Mouse (Mus musculus) cortical plate, adult 2 months (tissue): Measurements from ENCODE around the gene Pbx1. TPM values are rescaled to one million over a fixed set of nuclear protein-coding genes. Genes with fewer than 3 reads are reported as not detected.

Experiments
- H3K27ac ChIP-seq: fragments of 200-500 bp; 2 replicates; pipeline ENCODE4 v1.5.1; 2012; ENCODE audit warnings: low read length, control low read depth, inconsistent platforms; ENCODE audit not compliant: insufficient read depth
- H3K4me1 ChIP-seq: fragments of 200-500 bp; 2 replicates; pipeline ENCODE4 v1.6.1; 2011; ENCODE audit warnings: low read length; ENCODE audit not compliant: control insufficient read depth, insufficient read depth
- H3K4me3 ChIP-seq: fragments of 200-500 bp; 2 replicates; pipeline ENCODE4 v1.5.1; 2011; ENCODE audit warnings: mild to moderate bottlenecking, low read length, control low read depth; ENCODE audit not compliant: insufficient read depth
- CTCF ChIP-seq: fragments of 200-500 bp; IDR thresholded peaks from 2 replicates; pipeline ENCODE4 v1.5.1; 2011; ENCODE audit warnings: mild to moderate bottlenecking, control low read depth, low read length; ENCODE audit not compliant: insufficient read depth; ENCODE audit errors: extremely low read depth
- POLR2A ChIP-seq: fragments of 200-500 bp; IDR thresholded peaks from 2 replicates; pipeline ENCODE4 v1.6.1; 2011; ENCODE audit warnings: mild to moderate bottlenecking, low read length, control low read depth; ENCODE audit not compliant: insufficient read depth; ENCODE audit errors: extremely low read depth
- polyA plus RNA-seq: library from polyadenylated mRNA; depleted of rRNA; stranded (reverse); fragments of >200 nt; gene quantifications from 2 replicates; pipeline ENCODE4 v1.2.3, GENCODE M21; 2012

The Pbx1 gene
- polyA plus RNA-seq, 1 experiment: 65.5 TPM

DNA sequence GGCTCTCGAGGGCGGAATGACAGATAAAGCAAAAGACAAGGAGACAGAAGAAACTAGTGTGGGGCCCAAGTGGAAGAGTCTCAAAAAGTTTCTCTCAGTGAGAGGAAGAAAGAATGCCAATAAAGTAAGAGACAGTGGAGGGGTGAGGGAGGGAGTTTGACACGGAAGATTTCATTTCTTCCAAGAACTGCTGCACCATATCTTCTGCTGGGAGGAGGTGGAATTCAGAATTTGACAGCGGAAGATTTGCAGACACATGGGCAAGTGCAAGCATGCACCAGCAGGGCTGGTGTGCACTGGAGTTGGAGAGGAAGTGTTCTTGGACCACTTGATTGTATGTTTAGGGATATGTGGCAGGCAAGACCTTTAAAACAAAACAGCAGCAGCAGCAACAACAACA lies 163.8 kb downstream of the Pbx1 start:
- TF ChIP-seq POLR2A (no peak), CTCF (no peak)
- Histone ChIP-seq H3K4me1 (peaks cover 6% of the 10 kb centered on the region), H3K4me3 (no peak overlapping the region), H3K27ac (no peak overlapping the region)

DNA sequence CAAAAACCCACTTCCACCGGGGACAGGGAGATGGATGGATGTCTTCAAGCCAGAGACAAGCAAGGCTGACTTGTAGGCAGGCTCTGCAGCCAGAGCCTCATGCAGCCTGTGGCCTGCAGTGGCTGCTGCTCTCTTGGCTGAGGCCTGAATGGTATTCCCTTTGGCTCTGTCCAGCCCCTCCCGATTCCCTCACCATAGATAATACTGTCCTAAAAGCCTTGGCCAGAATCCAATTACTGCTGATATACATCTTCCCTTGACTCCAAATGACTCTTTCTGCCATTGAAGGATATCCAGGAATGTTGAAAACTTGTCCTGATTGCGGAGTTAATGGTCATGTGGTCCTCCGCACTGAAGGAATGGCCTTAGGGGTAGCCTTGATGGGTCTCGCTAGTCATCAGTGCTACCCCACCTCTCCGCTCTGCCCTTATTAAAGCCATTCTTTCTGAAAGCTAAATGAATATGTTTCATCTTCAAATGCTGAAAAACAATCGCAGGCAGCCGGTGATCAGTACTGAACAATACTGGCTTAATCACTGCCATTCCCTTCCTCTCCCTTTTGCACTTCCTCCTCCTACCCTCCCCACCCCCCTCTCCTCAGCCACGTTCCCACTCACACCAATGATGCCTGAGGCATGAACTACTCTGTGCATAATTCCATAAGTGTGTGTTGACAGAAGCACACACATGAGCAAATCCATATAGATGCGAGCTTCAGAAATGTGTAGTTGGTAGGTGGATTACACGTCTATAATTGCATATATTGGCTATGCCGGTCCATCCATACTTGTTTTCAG lies 166.3 kb downstream of the Pbx1 start:
- Histone ChIP-seq H3K4me1 (peaks cover 6% of the 10 kb centered on the region), H3K27ac (no peak overlapping the region), H3K4me3 (no peak overlapping the region)
- TF ChIP-seq POLR2A (no peak), CTCF (no peak)

DNA sequence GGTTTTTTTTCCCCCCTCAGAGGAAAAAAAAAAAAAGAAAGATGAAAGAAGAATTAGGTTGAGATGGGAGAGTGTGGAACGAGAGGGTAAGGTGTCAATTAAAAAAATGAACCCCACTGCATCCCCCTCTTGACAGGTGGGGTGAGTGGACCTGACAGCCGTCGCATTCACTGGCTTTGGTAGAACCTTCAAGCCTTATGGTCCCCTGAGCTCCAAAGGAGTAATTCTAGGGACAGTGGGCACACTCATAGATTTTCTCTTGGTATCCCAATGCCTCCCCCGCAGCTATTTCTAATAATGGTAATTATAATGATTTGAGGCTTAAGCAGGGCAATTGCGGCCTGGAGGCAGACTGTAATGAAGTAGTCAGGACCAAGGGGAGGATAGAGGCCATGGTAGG lies 167.0 kb downstream of the Pbx1 start:
- TF ChIP-seq POLR2A: no peak
- no peak for TF ChIP-seq CTCF
- peaks cover 6% of the 10 kb centered on the region for H3K4me1 ChIP-seq
- H3K27ac ChIP-seq: no peak overlapping the region
- H3K4me3 ChIP-seq: no peak overlapping the region

DNA sequence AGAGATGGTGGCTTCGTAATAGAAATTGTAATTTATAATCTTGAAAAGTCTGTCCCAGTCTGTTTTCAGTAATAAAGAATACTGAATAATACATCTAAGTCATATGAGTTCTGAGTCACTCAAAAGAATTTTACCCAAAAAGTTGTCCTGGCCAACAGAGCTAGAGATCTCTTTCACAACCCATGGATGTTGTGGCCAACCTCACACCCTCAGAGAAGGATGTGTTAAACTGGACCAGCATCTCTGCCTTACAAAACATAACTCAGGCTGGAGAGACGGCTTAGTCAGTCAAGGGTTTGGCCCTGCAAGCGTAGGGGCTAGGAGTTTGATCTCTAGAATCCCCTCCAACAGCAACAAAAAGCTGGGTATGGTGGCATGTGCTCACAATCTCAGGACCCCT lies 171.7 kb downstream of the Pbx1 start:
- peaks cover 1% of the 10 kb centered on the region; the same call in 1 of the 2 replicates for H3K4me1 ChIP-seq
- no peak overlapping the region for H3K27ac ChIP-seq
- TF ChIP-seq POLR2A: no peak
- TF ChIP-seq CTCF: no peak
- H3K4me3 ChIP-seq: no peak overlapping the region

DNA sequence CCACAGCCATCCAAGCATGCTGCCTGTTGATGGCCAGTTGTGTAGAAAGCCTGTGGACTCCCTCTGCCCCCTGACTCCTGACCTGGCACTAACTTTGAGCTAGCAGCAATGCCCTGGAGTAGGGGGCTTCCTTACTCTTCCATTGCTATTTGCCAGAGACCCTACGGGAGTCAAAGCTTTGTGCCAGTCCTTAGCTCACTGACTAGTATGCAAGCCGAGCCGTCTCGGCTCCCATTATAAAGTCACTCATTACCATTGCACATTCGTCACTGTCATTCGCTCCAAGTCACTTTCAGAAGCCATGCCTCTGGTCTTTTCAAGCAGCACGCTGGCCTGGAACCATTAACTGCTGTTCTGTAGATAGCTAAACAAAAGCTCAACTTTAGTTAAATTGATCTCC lies 173.2 kb downstream of the Pbx1 start:
- TF ChIP-seq POLR2A: no peak
- TF ChIP-seq CTCF: no peak
- Histone ChIP-seq H3K4me1 (peaks cover 3% of the 10 kb centered on the region), H3K27ac (no peak overlapping the region), H3K4me3 (no peak overlapping the region)

DNA sequence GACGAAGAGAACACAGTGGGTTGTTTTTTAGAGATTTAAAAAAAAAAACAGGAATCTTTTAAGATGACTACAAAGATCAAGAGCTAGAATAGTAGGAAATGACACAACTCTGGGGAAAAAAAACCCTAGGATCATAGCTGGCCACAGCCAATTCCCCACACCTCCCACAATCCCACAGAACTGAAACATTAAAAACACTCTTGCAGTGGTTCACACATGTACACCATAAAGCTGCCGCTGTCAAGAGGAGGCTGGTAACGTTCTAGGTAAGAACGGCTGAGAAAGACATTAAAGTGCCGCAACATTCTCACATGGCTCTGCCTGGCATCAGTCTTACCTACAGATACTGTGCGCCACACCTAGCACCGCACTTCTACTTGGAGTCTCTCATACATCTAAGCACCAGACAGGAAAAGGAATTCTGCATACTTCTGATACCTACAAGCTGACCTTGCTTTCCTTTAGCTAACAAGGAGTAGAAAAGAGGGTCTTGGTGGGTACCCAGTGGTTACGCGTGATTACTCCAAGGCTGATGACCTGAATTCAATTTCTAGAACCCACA lies 176.6 kb downstream of the Pbx1 start:
- TF ChIP-seq CTCF: no peak
- TF ChIP-seq POLR2A: no peak
- no peak overlapping the region for H3K27ac ChIP-seq
- no peak overlapping the region for H3K4me3 ChIP-seq
- H3K4me1 ChIP-seq: peaks cover 5% of the 10 kb centered on the region

DNA sequence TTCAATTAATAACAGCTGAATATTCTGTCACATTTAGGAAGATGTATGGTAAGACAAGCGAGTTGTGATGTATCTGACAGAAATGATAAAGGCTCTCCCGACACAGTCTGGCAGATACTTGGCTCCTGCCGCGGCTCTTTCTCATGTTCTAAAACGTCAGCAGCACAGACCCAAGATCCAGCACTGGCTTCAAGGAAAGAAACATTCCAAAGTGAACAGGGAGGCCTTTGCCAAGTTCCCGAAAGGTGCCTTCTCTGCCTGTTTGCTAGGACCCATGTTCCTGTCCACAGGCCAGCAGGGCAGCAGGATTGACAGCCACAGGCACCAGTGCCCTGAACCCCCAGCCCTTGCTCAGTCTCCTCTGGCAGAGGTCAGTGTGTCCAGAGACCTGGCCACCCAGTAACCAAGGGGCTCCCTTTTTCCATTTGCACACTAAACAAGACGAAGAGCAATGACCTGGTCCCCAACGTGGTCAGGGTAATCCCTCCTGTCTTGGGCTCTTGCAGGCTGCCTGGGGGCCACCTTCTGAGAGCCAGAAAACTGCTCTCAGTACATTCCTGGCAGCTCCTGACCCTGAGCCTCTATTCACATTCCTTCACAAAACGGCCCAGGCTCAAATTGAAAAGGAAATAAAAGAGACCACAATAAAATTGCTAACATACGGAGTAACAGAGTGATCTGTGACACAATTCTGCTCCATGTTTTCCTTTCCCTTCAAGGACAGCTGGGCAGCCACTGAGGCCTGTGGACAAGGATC lies 184.9 kb downstream of the Pbx1 start:
- Histone ChIP-seq H3K27ac (peak overlapping the region; percentile 83; the same call in 1 of the 2 replicates), H3K4me3 (no peak overlapping the region), H3K4me1 (peaks cover 14% of the 10 kb centered on the region)
- TF ChIP-seq CTCF (no peak), POLR2A (no peak)

DNA sequence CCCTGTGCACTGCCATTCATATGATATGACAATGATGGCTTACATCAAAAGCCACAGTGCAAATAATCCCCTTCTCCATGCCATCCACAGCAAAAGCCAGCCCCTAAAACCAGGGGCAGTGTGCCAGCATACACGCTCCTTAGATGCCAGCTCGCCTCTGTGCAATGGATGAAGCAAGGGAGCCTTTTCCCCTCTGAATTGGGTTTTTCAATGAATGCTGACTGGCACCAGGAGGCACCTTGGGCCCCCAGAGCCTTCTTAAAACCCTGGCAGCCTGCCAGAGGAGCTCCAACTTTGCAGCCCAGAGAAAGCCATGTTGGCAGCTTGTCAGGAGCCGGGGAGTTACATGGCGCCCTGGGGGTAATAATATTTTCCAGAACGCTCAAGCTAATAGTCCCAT lies 186.5 kb downstream of the Pbx1 start:
- H3K27ac ChIP-seq: no peak overlapping the region
- TF ChIP-seq POLR2A (no peak), CTCF (no peak)
- H3K4me3 ChIP-seq: no peak overlapping the region
- peaks cover 19% of the 10 kb centered on the region for H3K4me1 ChIP-seq

DNA sequence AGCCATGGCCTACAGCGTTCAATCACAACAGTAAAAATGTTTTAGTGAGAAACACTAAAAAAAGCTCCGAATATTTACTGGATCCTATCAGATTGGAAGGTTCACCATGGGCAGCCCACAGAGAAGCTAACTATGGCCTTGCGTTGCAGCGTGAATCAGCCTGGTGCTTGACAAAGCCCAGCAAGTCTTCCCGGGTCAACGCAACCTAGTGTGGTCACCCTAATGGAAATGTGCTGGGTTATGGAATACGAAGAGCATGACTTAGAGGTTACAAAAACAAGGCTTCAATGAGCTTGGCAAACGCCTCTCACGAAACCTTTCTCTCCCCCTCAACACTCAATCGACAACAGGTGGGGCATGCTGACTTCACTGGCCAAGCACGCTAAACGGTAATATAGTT lies 188.3 kb downstream of the Pbx1 start:
- peaks cover 20% of the 10 kb centered on the region for H3K4me1 ChIP-seq
- TF ChIP-seq CTCF: no peak
- no peak overlapping the region for H3K27ac ChIP-seq
- H3K4me3 ChIP-seq: no peak overlapping the region
